ENCODE assay signal across 9 mouse cellular contexts in genomic region chr3:95632648-95633588, GRCm38 (mm10). TPM values are rescaled to one million over a fixed set of nuclear protein-coding genes. Genes with fewer than 3 reads are reported as not detected.
DNase-seq lines count a peak whose midpoint lies in the region; ATAC-seq and TF ChIP-seq lines count a peak whose summit lies in the region.
"Had no signal": no experiment of that assay in that cellular context is flagged by ENCODE, and none has a peak within 500 bp of the region (broad histone marks: within the 10 kb centered on the region; RNA-seq: fewer than 3 reads in every experiment).

No protein-coding gene starts in this region.

- WGBS in kidney, embryonic 15.5 days = 62% methylated on average over 12 of the region's 12 CpGs
- 65% methylated on average over 12 of the region's 12 CpGs for WGBS in kidney, embryonic 16.5 days
- 80% methylated on average over 12 of the region's 12 CpGs for WGBS in liver, embryonic 13.5 days (ENCODE audit: insufficient replicate concordance)
- 82% methylated on average over 12 of the region's 12 CpGs for WGBS in forebrain, embryonic 12.5 days

- H3K9me3 ChIP-seq in kidney, embryonic 15.5 days (replicated peaks) = no peaks in the 10 kb centered on the region
- H3K9me3 ChIP-seq in kidney, embryonic 16.5 days (ENCODE audit: low read length) = no peaks in the 10 kb centered on the region
- H3K9me3 ChIP-seq in liver, embryonic 13.5 days (replicated peaks) = no peaks in the 10 kb centered on the region
- H3K9me3 ChIP-seq in forebrain, embryonic 12.5 days = no peaks in the 10 kb centered on the region
- H3K9me3 ChIP-seq: embryonic facial prominence, embryonic 12.5 days had no signal

- H3K9ac ChIP-seq in kidney, embryonic 15.5 days = no peak overlapping the region
- H3K9ac ChIP-seq in kidney, embryonic 16.5 days (replicated peaks; ENCODE audit: low read length) = no peak overlapping the region
- 0 out of 2 replicates have a peak overlapping the region, but pooled peaks have one; percentile 7 for H3K9ac ChIP-seq in liver, embryonic 13.5 days
- no peak overlapping the region for H3K9ac ChIP-seq in forebrain, embryonic 12.5 days
- H3K9ac ChIP-seq: embryonic facial prominence, embryonic 12.5 days had no signal

- no peak overlapping the region for H3K4me3 ChIP-seq in kidney, embryonic 15.5 days (replicated peaks)
- no peak overlapping the region for H3K4me3 ChIP-seq in kidney, embryonic 16.5 days (ENCODE audit: low read length)
- no peak overlapping the region for H3K4me3 ChIP-seq in bone marrow macrophage, adult 2 months (ENCODE audit: insufficient read depth, low read length)
- H3K4me3 ChIP-seq in liver, embryonic 13.5 days (replicated peaks) = no peak overlapping the region
- H3K4me3 ChIP-seq in forebrain, embryonic 12.5 days (replicated peaks) = no peak overlapping the region
- H3K4me3 ChIP-seq: embryonic facial prominence, embryonic 12.5 days had no signal

- no peak for TF ChIP-seq POLR2A in bone marrow macrophage, adult 2 months (IDR thresholded peaks at IDR 0.05; ENCODE audit: borderline replicate concordance, low read depth, low read length)

- peaks cover 91% of the 10 kb centered on the region for H3K36me3 ChIP-seq in kidney, embryonic 15.5 days
- H3K36me3 ChIP-seq in kidney, embryonic 16.5 days (ENCODE audit: insufficient read depth, low read length) = peaks cover 63% of the 10 kb centered on the region
- H3K36me3 ChIP-seq in liver, embryonic 13.5 days = peaks cover 97% of the 10 kb centered on the region
- peaks cover 96% of the 10 kb centered on the region for H3K36me3 ChIP-seq in forebrain, embryonic 12.5 days (replicated peaks)

- H3K27ac ChIP-seq in kidney, embryonic 15.5 days = peak overlapping the region; percentile 48; the same call in 1 of the 2 replicates
- no peak overlapping the region for H3K27ac ChIP-seq in kidney, embryonic 16.5 days (ENCODE audit: low read length)
- peak overlapping the region; percentile 97 for H3K27ac ChIP-seq in bone marrow macrophage, adult 2 months (ENCODE audit: insufficient read depth, low read depth, low read length)
- peak overlapping the region; percentile 36; the same call in 1 of the 2 replicates for H3K27ac ChIP-seq in liver, embryonic 13.5 days
- H3K27ac ChIP-seq in forebrain, embryonic 12.5 days = no peak overlapping the region
- H3K27ac ChIP-seq: embryonic facial prominence, embryonic 12.5 days had no signal

- no peaks in the 10 kb centered on the region for H3K27me3 ChIP-seq in kidney, embryonic 15.5 days
- H3K27me3 ChIP-seq in kidney, embryonic 16.5 days (ENCODE audit: insufficient read depth, low read length) = no peaks in the 10 kb centered on the region
- no peaks in the 10 kb centered on the region for H3K27me3 ChIP-seq in liver, embryonic 13.5 days
- no peaks in the 10 kb centered on the region for H3K27me3 ChIP-seq in forebrain, embryonic 12.5 days
- H3K27me3 ChIP-seq: embryonic facial prominence, embryonic 12.5 days had no signal

- ATAC-seq in kidney, embryonic 15.5 days (replicated peaks; ENCODE audit: low FRiP score) = no peak
- no peak for ATAC-seq in kidney, embryonic 16.5 days (ENCODE audit: low FRiP score, low TSS enrichment)
- peak; percentile 79 for ATAC-seq in CD4-positive, CD25-positive, alpha-beta regulatory T cell, adult 4 months
- ATAC-seq in liver, embryonic 13.5 days (ENCODE audit: low read depth) = no peak
- ATAC-seq in forebrain, embryonic 12.5 days (ENCODE audit: low FRiP score) = no peak

- no peak for DNase-seq in liver, embryonic 13.5 days
- DNase-seq in layer of hippocampus, adult 18-20 months (ENCODE audit: low spot score in 2 of 2) = no peak
- DNase-seq in frontal cortex, postnatal 10 days (ENCODE audit: low spot score in 2 of 2) = no peak

- H3K4me1 ChIP-seq in kidney, embryonic 15.5 days = peaks cover 4% of the 10 kb centered on the region; the same call in 1 of the 2 replicates
- H3K4me1 ChIP-seq in kidney, embryonic 16.5 days (ENCODE audit: insufficient read depth, low read length) = peaks cover 14% of the 10 kb centered on the region
- peaks cover 86% of the 10 kb centered on the region for H3K4me1 ChIP-seq in bone marrow macrophage, adult 2 months (ENCODE audit: control insufficient read depth, insufficient read depth, low read length)
- peaks cover 35% of the 10 kb centered on the region for H3K4me1 ChIP-seq in liver, embryonic 13.5 days (replicated peaks)
- peaks cover under 1% of the 10 kb centered on the region; the same call in 1 of the 2 replicates for H3K4me1 ChIP-seq in forebrain, embryonic 12.5 days
- H3K4me1 ChIP-seq: embryonic facial prominence, embryonic 12.5 days had no signal

- 0 out of 2 replicates have a peak, but pooled peaks have one; percentile 14 for TF ChIP-seq CTCF in bone marrow macrophage, adult 2 months (IDR thresholded peaks at IDR 0.05; ENCODE audit: low read depth, low read length)

- H3K4me2 ChIP-seq in kidney, embryonic 15.5 days = no peak overlapping the region
- no peak overlapping the region for H3K4me2 ChIP-seq in kidney, embryonic 16.5 days (replicated peaks; ENCODE audit: low read depth, low read length)
- H3K4me2 ChIP-seq in liver, embryonic 13.5 days = no peak overlapping the region
- H3K4me2 ChIP-seq in forebrain, embryonic 12.5 days = no peak overlapping the region
- H3K4me2 ChIP-seq: embryonic facial prominence, embryonic 12.5 days had no signal

RNA-seq across cellular contexts. Expression of gene Ensa, which starts 8.1 kb away (rescaled TPM):
- polyA plus RNA-seq in kidney, embryonic 15.5 days (2015; fragmentation: Nextera tagmentation; extraction: Ambion mirVana) = 71.1 and 73.2 TPM in 2 replicates
- polyA plus RNA-seq in kidney, embryonic 16.5 days (2015; fragmentation: Nextera tagmentation; extraction: Ambion mirVana) = 76.4 and 78.6 TPM in 2 replicates
- polyA plus RNA-seq in CD4-positive, CD25-positive, alpha-beta regulatory T cell, adult 4 months (2017; shearing (Covaris generic)) = 10 to 100 TPM; 81.6 to 97.8 TPM
- polyA plus RNA-seq in bone marrow macrophage, adult 2 months (2012; ENCODE audit: insufficient read depth, insufficient read length, missing spikeins) = 99.2 and 115 TPM in 2 replicates
- 33.4 and 36.8 TPM in 2 replicates for polyA plus RNA-seq in liver, embryonic 13.5 days (2015; fragmentation: Nextera tagmentation; extraction: Ambion mirVana)
- 100 to 1,000 TPM; 322 to 323 TPM for total RNA-seq in layer of hippocampus, adult 18-20 months (2021)
- polyA plus RNA-seq in forebrain, embryonic 12.5 days (2016; fragmentation: Nextera tagmentation; extraction: Ambion mirVana) = 102 and 104 TPM in 2 replicates

RNA-seq across cellular contexts. Expression of gene Mcl1, which starts 25.7 kb away (rescaled TPM):
- 51.2 and 54.4 TPM in 2 replicates for polyA plus RNA-seq in kidney, embryonic 15.5 days (2015; fragmentation: Nextera tagmentation; extraction: Ambion mirVana)
- polyA plus RNA-seq in kidney, embryonic 16.5 days (2015; fragmentation: Nextera tagmentation; extraction: Ambion mirVana) = 23.7 and 38.1 TPM in 2 replicates
- 10 to 100 TPM; 61.0 to 96.6 TPM for polyA plus RNA-seq in CD4-positive, CD25-positive, alpha-beta regulatory T cell, adult 4 months (2017; shearing (Covaris generic))
- 565 and 578 TPM in 2 replicates for polyA plus RNA-seq in bone marrow macrophage, adult 2 months (2012; ENCODE audit: insufficient read depth, insufficient read length, missing spikeins)
- polyA plus RNA-seq in liver, embryonic 13.5 days (2015; fragmentation: Nextera tagmentation; extraction: Ambion mirVana) = 31.8 and 33.3 TPM in 2 replicates
- 10 to 100 TPM; 56.9 to 62.7 TPM for total RNA-seq in layer of hippocampus, adult 18-20 months (2021)
- 69.3 and 74.0 TPM in 2 replicates for polyA plus RNA-seq in forebrain, embryonic 12.5 days (2016; fragmentation: Nextera tagmentation; extraction: Ambion mirVana)

RNA-seq across cellular contexts. Expression of gene Golph3l, which starts 44.2 kb away (rescaled TPM):
- polyA plus RNA-seq in kidney, embryonic 15.5 days (2015; fragmentation: Nextera tagmentation; extraction: Ambion mirVana) = 31.2 and 33.9 TPM in 2 replicates
- 36.4 and 38.5 TPM in 2 replicates for polyA plus RNA-seq in kidney, embryonic 16.5 days (2015; fragmentation: Nextera tagmentation; extraction: Ambion mirVana)
- polyA plus RNA-seq in CD4-positive, CD25-positive, alpha-beta regulatory T cell, adult 4 months (2017; shearing (Covaris generic)) = 10 to 100 TPM; 24.6 to 29.6 TPM
- 66.3 and 75.3 TPM in 2 replicates for polyA plus RNA-seq in bone marrow macrophage, adult 2 months (2012; ENCODE audit: insufficient read depth, insufficient read length, missing spikeins)
- 28.1 and 34.1 TPM in 2 replicates for polyA plus RNA-seq in liver, embryonic 13.5 days (2015; fragmentation: Nextera tagmentation; extraction: Ambion mirVana)
- 10 to 100 TPM; 22.5 to 25.9 TPM for total RNA-seq in layer of hippocampus, adult 18-20 months (2021)
- 33.8 and 36.4 TPM in 2 replicates for polyA plus RNA-seq in forebrain, embryonic 12.5 days (2016; fragmentation: Nextera tagmentation; extraction: Ambion mirVana)

RNA-seq across cellular contexts. Expression of gene Adamtsl4, which starts 54.8 kb away (rescaled TPM):
- 4.0 and 6.3 TPM in 2 replicates for polyA plus RNA-seq in kidney, embryonic 15.5 days (2015; fragmentation: Nextera tagmentation; extraction: Ambion mirVana)
- 3.8 and 3.9 TPM in 2 replicates for polyA plus RNA-seq in kidney, embryonic 16.5 days (2015; fragmentation: Nextera tagmentation; extraction: Ambion mirVana)
- 1 to 10 TPM; 2.3 to 5.2 TPM for polyA plus RNA-seq in CD4-positive, CD25-positive, alpha-beta regulatory T cell, adult 4 months (2017; shearing (Covaris generic))
- polyA plus RNA-seq in bone marrow macrophage, adult 2 months (2012; ENCODE audit: insufficient read depth, insufficient read length, missing spikeins) = 2.4 and 2.6 TPM in 2 replicates
- polyA plus RNA-seq in liver, embryonic 13.5 days (2015; fragmentation: Nextera tagmentation; extraction: Ambion mirVana) = 0.37 and 0.83 TPM in 2 replicates
- 1 to 10 TPM; 7.1 to 7.4 TPM for total RNA-seq in layer of hippocampus, adult 18-20 months (2021)
- polyA plus RNA-seq in forebrain, embryonic 12.5 days (2016; fragmentation: Nextera tagmentation; extraction: Ambion mirVana) = 0.65 and 1.1 TPM in 2 replicates

Comparison
In these comparisons a context has a peak if more than half of its experiments do, and no peak if none do; other contexts are left out.
1. H3K27ac ChIP-seq: peak in kidney, embryonic 15.5 days (single experiment), bone marrow macrophage, adult 2 months (single experiment) and liver, embryonic 13.5 days (single experiment); none in kidney, embryonic 16.5 days (single experiment) and forebrain, embryonic 12.5 days (single experiment).